Mouse (Mus musculus) spleen, postnatal 14 days (tissue): ENCODE measurements around the gene Gnl1.
"Not testable (repeated sequence)": the region's sequence is repeated elsewhere in the genome, so short reads cannot be mapped to it uniquely, and the experiment has no call there.

Experiments
- DNase-seq, 2 experiments: peaks; one replicate each; pipeline ENCODE4 v3.0.0; 2021 to 2022; ENCODE audit warnings: low spot score in 2 of 2

Gnl1 gene

GRCm38 (mm10) chr17:36023710-36024654, 44.3 kb downstream of the Gnl1 start:
- no peak for DNase-seq

GRCm38 (mm10) chr17:36025197-36025596, 45.5 kb downstream of the Gnl1 start:
- DNase-seq: no peak

GRCm38 (mm10) chr17:36025901-36026300, 46.2 kb downstream of the Gnl1 start:
- no peak for DNase-seq

- no peak for DNase-seq
Observed at GRCm38 (mm10) chr17:36027663-36028062, 48.0 kb downstream of the Gnl1 start.

GRCm38 (mm10) chr17:36028879-36029619, 49.4 kb downstream of the Gnl1 start:
- no peak for DNase-seq

GRCm38 (mm10) chr17:36030046-36030702, 50.5 kb downstream of the Gnl1 start:
- peak in 1 of 2 experiments; percentile 10 for DNase-seq

- DNase-seq: not testable (repeated sequence)
Observed at GRCm38 (mm10) chr17:36030703-36031582, 51.3 kb downstream of the Gnl1 start.

GRCm38 (mm10) chr17:36031583-36032331, 52.1 kb downstream of the Gnl1 start:
- peak; percentile 37 to 56 for DNase-seq

- DNase-seq: peak; percentile 44 to 56
Observed at GRCm38 (mm10) chr17:36032351-36032875, 52.8 kb downstream of the Gnl1 start, which contains the start of gene H2-T23. TSS of gene H2-T23 (minus strand) at chr17:36032855.

- DNase-seq: not testable (repeated sequence)
Observed at GRCm38 (mm10) chr17:36034524-36034923, 54.9 kb downstream of the Gnl1 start.

- peak; percentile 52 to 72 for DNase-seq
Observed at GRCm38 (mm10) chr17:36035010-36035638, 55.5 kb downstream of the Gnl1 start.

- DNase-seq: not testable (repeated sequence)
Observed at GRCm38 (mm10) chr17:36036126-36036525, 56.5 kb downstream of the Gnl1 start.
